Comparison of ENCODE assay signal across 15 mouse cellular contexts in the genomic region with DNA sequence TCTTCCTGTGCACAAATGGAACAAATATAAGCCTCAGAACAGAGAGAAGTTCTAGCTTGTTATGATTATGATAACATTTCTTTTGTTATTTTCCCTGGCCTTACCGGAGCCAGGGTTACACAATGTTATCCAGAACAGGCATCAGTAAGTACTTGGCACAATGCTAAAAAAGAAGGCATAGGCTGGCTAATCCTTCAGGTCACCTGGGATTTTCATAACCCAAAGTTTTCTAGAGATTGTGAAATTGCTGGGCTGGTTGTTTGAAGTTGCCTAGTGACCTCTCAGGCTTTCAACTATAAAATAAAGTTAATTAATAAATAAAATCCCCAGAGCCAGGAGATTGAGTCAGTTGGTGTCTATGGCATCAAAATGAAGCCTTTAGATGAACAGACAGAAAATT.
"Had no signal": no experiment of that assay in that cellular context is flagged by ENCODE, and none has a peak within 500 bp of the region (broad histone marks: within the 10 kb centered on the region; RNA-seq: fewer than 3 reads in every experiment).

No protein-coding gene starts in this region.

- H3K9me3 ChIP-seq: midbrain, embryonic 10.5 days; midbrain, embryonic 12.5 days; neural tube, embryonic 13.5 days; neural tube, embryonic 15.5 days; stomach, embryonic 15.5 days had no signal

- H3K27ac ChIP-seq: liver, embryonic 14.5 days; midbrain, embryonic 10.5 days; midbrain, embryonic 12.5 days; neural tube, embryonic 13.5 days; neural tube, embryonic 15.5 days; stomach, embryonic 15.5 days; stomach, postnatal 0 days had no signal

- H3K9ac ChIP-seq: liver, embryonic 14.5 days; lung, embryonic 14.5 days; midbrain, embryonic 12.5 days; neural tube, embryonic 13.5 days; neural tube, embryonic 15.5 days; stomach, embryonic 15.5 days had no signal

- H3K36me3 ChIP-seq: stomach, embryonic 15.5 days had no signal

- ATAC-seq: midbrain, embryonic 16.5 days had no signal

- DNase-seq: lung, embryonic 14.5 days; midbrain, embryonic 14.5 days; right cerebral cortex, postnatal 14 days; thymus, adult 2 months; thymus, postnatal 25 days; thymus, postnatal 4 days had no signal

- H3K4me3 ChIP-seq: midbrain, embryonic 10.5 days; midbrain, embryonic 12.5 days; myocyte; neural tube, embryonic 13.5 days; neural tube, embryonic 15.5 days; stomach, embryonic 15.5 days had no signal

- H3K4me2 ChIP-seq: lung, embryonic 14.5 days; midbrain, embryonic 12.5 days; neural tube, embryonic 13.5 days; neural tube, embryonic 15.5 days; stomach, embryonic 15.5 days had no signal

- H3K27me3 ChIP-seq: midbrain, embryonic 12.5 days; neural tube, embryonic 13.5 days; neural tube, embryonic 15.5 days; stomach, embryonic 15.5 days had no signal
